Mouse (Mus musculus) ES-E14 (cell line): ENCODE measurements around the gene Cmya5.

Source experiments
- CHD2 ChIP-seq: IDR thresholded peaks from 2 replicates; pipeline ENCODE4 v1.6.1; 2014; ENCODE audit warnings: mild to moderate bottlenecking, low read depth, low read length, inconsistent platforms
- HCFC1 ChIP-seq: IDR thresholded peaks from 2 replicates; pipeline ENCODE4 v1.6.1; 2012; ENCODE audit warnings: low read length, inconsistent platforms, borderline replicate concordance; ENCODE audit not compliant: insufficient read depth
- MAFK ChIP-seq: IDR thresholded peaks from 2 replicates; pipeline ENCODE4 v1.6.1; 2014; ENCODE audit warnings: mild to moderate bottlenecking, low read depth, low read length, inconsistent platforms; ENCODE audit not compliant: insufficient read depth

GRCm38 (mm10) chr13:92999860-93000259, 144.7 kb downstream of the Cmya5 start:
- TF ChIP-seq MAFK: no peak
- no peak for TF ChIP-seq HCFC1
- TF ChIP-seq CHD2: no peak
